ENCODE assay signal across 29 mouse cellular contexts in the genomic region with DNA sequence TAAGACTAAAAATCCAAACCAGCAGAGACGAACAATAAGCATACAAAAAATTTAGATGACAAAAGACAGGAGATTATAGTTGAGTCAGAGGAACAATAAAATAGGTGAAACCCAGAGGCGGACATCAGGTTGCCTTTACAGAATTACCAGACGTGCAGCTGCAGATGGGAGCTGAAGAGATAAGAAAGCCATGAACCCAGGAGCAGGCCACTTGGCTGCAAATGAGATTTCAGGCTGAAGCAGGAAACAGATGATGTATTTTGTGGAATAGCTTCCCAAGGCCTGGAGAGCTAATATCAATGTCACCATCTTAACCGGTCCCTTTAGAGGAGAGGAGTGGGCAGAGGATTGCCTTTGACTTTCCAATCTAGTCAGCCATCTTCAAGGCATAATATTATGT. TPM values are rescaled to one million over a fixed set of nuclear protein-coding genes. Genes with fewer than 3 reads are reported as not detected.
A peak's percentile ranks its signal among the peaks of the same experiment; 100 is the strongest.
DNase-seq lines count a peak whose midpoint lies in the region.
"Had no signal": no experiment of that assay in that cellular context is flagged by ENCODE, and none has a peak within 500 bp of the region (broad histone marks: within the 10 kb centered on the region; RNA-seq: fewer than 3 reads in every experiment).

No protein-coding gene starts in this region.

- no peaks in the 10 kb centered on the region for H3K9me3 ChIP-seq in heart, embryonic 10.5 days
- H3K9me3 ChIP-seq: forebrain, embryonic 13.5 days; limb, embryonic 10.5 days; limb, embryonic 15.5 days; liver, embryonic 13.5 days; megakaryocyte, embryonic 14.5 days; midbrain, embryonic 12.5 days; neural tube, embryonic 12.5 days had no signal

- DNase-seq in adrenal gland, adult 8-10 months, result peak; percentile 34
- no peak for DNase-seq in adrenal gland, postnatal 14 days
- DNase-seq in heart, adult 8-10 months (ENCODE audit: low spot score), result peak; percentile 33
- no peak for DNase-seq in heart, embryonic 10.5 days (ENCODE audit: low spot score)
- peak; percentile 2 for DNase-seq in heart, postnatal 25 days (ENCODE audit: low spot score)
- DNase-seq in Muller cell, postnatal 12 days (ENCODE audit: inconsistent ontology term), result no peak
- DNase-seq: cerebellum, adult 11 months; cerebellum, adult 9-10 months; cerebellum, postnatal 36 days; gastrocnemius, postnatal 10 days; kidney, adult 18-20 months; layer of hippocampus, postnatal 36 days; liver, embryonic 13.5 days; lung, adult 18-20 months; lung, postnatal 4 days; right cerebral cortex, postnatal 4 days had no signal

- H3K4me1 ChIP-seq in heart, embryonic 10.5 days, result peaks cover 20% of the 10 kb centered on the region
- no peaks in the 10 kb centered on the region for H3K4me1 ChIP-seq in brown adipose tissue, adult 24 weeks (ENCODE audit: control insufficient read depth, insufficient read depth, insufficient read length, low read length)
- H3K4me1 ChIP-seq: forebrain, embryonic 13.5 days; limb, embryonic 10.5 days; limb, embryonic 15.5 days; liver, embryonic 13.5 days; megakaryocyte, embryonic 14.5 days; midbrain, embryonic 12.5 days; neural tube, embryonic 12.5 days had no signal

- WGBS in heart, embryonic 10.5 days, result 34% methylated on average over 4 of the region's 4 CpGs

- H3K4me3 ChIP-seq in heart, embryonic 10.5 days, result no peak overlapping the region
- no peak overlapping the region for H3K4me3 ChIP-seq in brown adipose tissue, adult 24 weeks (ENCODE audit: insufficient read depth, low read depth, low read length)
- H3K4me3 ChIP-seq: forebrain, embryonic 13.5 days; limb, embryonic 10.5 days; limb, embryonic 15.5 days; liver, embryonic 13.5 days; megakaryocyte, embryonic 14.5 days; midbrain, embryonic 12.5 days; myocyte; neural tube, embryonic 12.5 days had no signal

- no peaks in the 10 kb centered on the region for H3K36me3 ChIP-seq in heart, embryonic 10.5 days
- H3K36me3 ChIP-seq: limb, embryonic 10.5 days; limb, embryonic 15.5 days; liver, embryonic 13.5 days; midbrain, embryonic 12.5 days; neural tube, embryonic 12.5 days had no signal

- H3K27me3 ChIP-seq in heart, embryonic 10.5 days (ENCODE audit: insufficient read depth, poor library complexity, severe bottlenecking), result no peaks in the 10 kb centered on the region
- H3K27me3 ChIP-seq: forebrain, embryonic 13.5 days; limb, embryonic 15.5 days; liver, embryonic 13.5 days; megakaryocyte, embryonic 14.5 days; midbrain, embryonic 12.5 days; neural tube, embryonic 12.5 days had no signal

- no peak overlapping the region for H3K27ac ChIP-seq in heart, embryonic 10.5 days
- 0 out of 2 replicates have a peak overlapping the region, but pooled peaks have one; percentile 0 for H3K27ac ChIP-seq in brown adipose tissue, adult 24 weeks (replicated peaks; ENCODE audit: low read depth, low read length)
- H3K27ac ChIP-seq: forebrain, embryonic 13.5 days; hindbrain, embryonic 14.5 days; kidney, postnatal 0 days; limb, embryonic 10.5 days; limb, embryonic 15.5 days; liver, embryonic 13.5 days; midbrain, embryonic 12.5 days; neural tube, embryonic 12.5 days had no signal

- intact Hi-C loops in heart, postnatal 25 days (cut with DNase I), result loop anchor here (5.0 kb wide), 1 partner anchor 37 kb away; no protein-coding TSS in a partner anchor

RNA-seq across cellular contexts. Expression of a gene that starts 57.6 kb away (rescaled TPM):
- 10 to 100 TPM; 20.6 to 36.0 (median 29.8) TPM for total RNA-seq in adrenal gland, adult 8-10 months (2022)
- total RNA-seq in adrenal gland, postnatal 14 days (2021), result 49.7 and 50.3 TPM in 2 replicates
- 10 to 100 TPM; 24.4 to 34.2 (median 33.7) TPM for total RNA-seq in heart, adult 8-10 months (2022)
- polyA plus RNA-seq in heart, embryonic 10.5 days (2016; fragmentation: Nextera tagmentation; extraction: Ambion mirVana), result 15.8 and 26.1 TPM in 2 replicates
- 19.8 and 21.6 TPM in 2 replicates for polyA plus RNA-seq in brown adipose tissue, adult 24 weeks (2012; ENCODE audit: insufficient read depth, insufficient read length, missing spikeins)
- 10 to 100 TPM; 41.1 to 45.2 TPM for total RNA-seq in heart, postnatal 25 days (2021)
- total RNA-seq: MEL had no signal

RNA-seq across cellular contexts. Expression of a gene that starts 57.7 kb away (rescaled TPM):
- total RNA-seq in adrenal gland, adult 8-10 months (2022), result 1 to 10 TPM; 4.4 to 10.0 (median 8.7) TPM
- 7.0 and 14.0 TPM in 2 replicates for total RNA-seq in adrenal gland, postnatal 14 days (2021)
- 10 to 100 TPM in 1 of 4 experiments, 1 to 10 TPM in 3; 7.6 to 12.9 (median 9.2) TPM for total RNA-seq in heart, adult 8-10 months (2022)
- polyA plus RNA-seq in heart, embryonic 10.5 days (2016; fragmentation: Nextera tagmentation; extraction: Ambion mirVana), result 7.3 and 9.0 TPM in 2 replicates
- 5.0 and 6.2 TPM in 2 replicates for polyA plus RNA-seq in brown adipose tissue, adult 24 weeks (2012; ENCODE audit: insufficient read depth, insufficient read length, missing spikeins)
- total RNA-seq in heart, postnatal 25 days (2021), result 10 to 100 TPM; 11.2 to 12.7 TPM
- total RNA-seq: midbrain, postnatal 0 days had no signal
- polyA plus RNA-seq: testis, adult 2 months had no signal

Comparison
In these comparisons a context has a peak if more than half of its experiments do, and no peak if none do; other contexts are left out.
1. DNase-seq: peak in adrenal gland, adult 8-10 months (single experiment), heart, adult 8-10 months (single experiment) and heart, postnatal 25 days (single experiment); none in adrenal gland, postnatal 14 days (single experiment), heart, embryonic 10.5 days (single experiment) and Muller cell, postnatal 12 days (single experiment).